Mouse (Mus musculus): Measurements from ENCODE around the gene Aqp3. TPM values are rescaled to one million over a fixed set of nuclear protein-coding genes. Genes with fewer than 3 reads are reported as not detected.

Gene Aqp3
- polyA plus RNA-seq, 1 experiment = 3.4 TPM

DNA sequence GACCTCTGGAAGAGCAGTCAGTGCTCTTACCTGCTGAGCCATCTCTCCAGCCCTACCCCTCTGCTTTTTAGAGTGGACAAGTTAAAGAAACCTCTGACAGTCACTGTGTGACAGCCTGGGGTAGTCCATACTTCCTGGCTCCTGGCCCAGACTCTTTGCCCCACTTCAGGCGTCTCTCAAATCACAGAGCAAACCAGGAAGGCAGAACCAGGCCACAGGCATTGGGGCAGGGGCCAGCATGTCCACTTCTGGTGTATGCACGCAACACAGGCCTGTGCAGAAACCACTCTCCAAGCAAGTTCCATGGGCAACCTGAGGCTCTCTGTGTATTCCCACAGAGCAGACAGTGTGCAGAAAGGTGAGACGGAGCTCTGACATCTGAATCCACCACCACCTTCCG, 32.8 kb downstream of the Aqp3 start:
- WGBS = 89% methylated on average over 4 of the region's 4 CpGs
- TF ChIP-seq POLR2A (IDR thresholded peaks at IDR 0.05; ENCODE audit: low read depth, low read length) = no peak
- no peak for TF ChIP-seq CTCF (IDR thresholded peaks at IDR 0.05; ENCODE audit: extremely low read depth, insufficient read depth, insufficient read length, insufficient replicate concordance)

DNA sequence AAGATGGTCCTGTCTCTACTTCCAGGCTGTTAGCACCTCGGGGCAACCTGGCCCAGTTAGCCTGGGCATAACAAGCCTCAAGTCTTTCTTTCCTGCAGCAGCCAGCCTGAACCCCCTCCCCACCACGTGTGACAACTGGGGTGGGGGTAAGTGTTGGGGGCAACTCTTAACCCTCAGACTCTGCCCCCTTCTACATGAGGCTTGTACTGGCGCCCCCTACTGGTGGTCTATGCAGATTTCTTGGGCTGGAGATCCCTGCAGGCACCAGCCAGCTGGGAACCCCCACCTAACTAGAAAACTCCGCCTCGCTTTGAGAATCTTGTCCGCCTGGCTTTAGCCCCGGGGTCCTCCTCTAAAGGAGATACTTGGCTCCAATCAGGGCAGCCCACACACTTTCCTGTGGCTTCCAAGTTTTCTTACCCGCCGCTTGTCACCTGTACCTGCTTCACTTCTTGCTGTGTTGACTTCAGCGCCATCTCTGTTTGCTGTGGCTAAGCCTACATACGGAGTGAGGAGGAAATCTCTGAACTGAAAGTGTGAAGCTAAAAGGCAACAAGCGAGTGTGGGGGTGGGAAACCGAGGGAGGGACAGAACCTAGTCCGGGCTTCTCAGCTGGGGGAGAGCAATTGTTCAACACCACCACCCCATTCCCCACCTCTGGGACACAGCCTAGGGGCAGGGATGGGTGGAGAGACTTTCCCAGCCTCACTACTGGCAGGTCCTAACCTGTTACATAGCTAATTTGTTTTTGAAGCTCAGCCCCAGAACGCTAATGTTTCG, 33.9 kb downstream of the Aqp3 start:
- DNase-seq (ENCODE audit: low read depth in 1 of 2, low spot score in 2 of 2) = peak in 1 of 2 experiments; percentile 12
- no peaks in the 10 kb centered on the region for H3K36me3 ChIP-seq (ENCODE audit: control insufficient read depth, insufficient read depth, low read length)
- H3K4me1 ChIP-seq (ENCODE audit: control insufficient read depth, insufficient read depth, insufficient read length) = no peaks in the 10 kb centered on the region
- TF ChIP-seq CTCF (IDR thresholded peaks at IDR 0.05; ENCODE audit: extremely low read depth, insufficient read depth, insufficient read length, insufficient replicate concordance) (peak; percentile 22; the same call in 1 of the 2 replicates), POLR2A (IDR thresholded peaks at IDR 0.05; ENCODE audit: low read depth, low read length) (no peak)
- no peaks in the 10 kb centered on the region for H3K27me3 ChIP-seq (ENCODE audit: control insufficient read depth, insufficient read depth, low read length)
- WGBS = 25% methylated on average over 16 of the region's 16 CpGs
- H3K27ac ChIP-seq (ENCODE audit: insufficient read depth, low read length) = no peak overlapping the region
- H3K4me3 ChIP-seq (ENCODE audit: extremely low read depth, insufficient read depth, insufficient read length) = no peak overlapping the region

More for the DNA sequence above, 32.8 kb downstream of the Aqp3 start:
- Histone ChIP-seq H3K4me3 (ENCODE audit: extremely low read depth, insufficient read depth, insufficient read length) (no peak overlapping the region), H3K4me1 (ENCODE audit: control insufficient read depth, insufficient read depth, insufficient read length) (no peaks in the 10 kb centered on the region), H3K27ac (ENCODE audit: insufficient read depth, low read length) (no peak overlapping the region), H3K27me3 (ENCODE audit: control insufficient read depth, insufficient read depth, low read length) (no peaks in the 10 kb centered on the region), H3K36me3 (ENCODE audit: control insufficient read depth, insufficient read depth, low read length) (no peaks in the 10 kb centered on the region)
- DNase-seq (ENCODE audit: low read depth in 1 of 2, low spot score in 2 of 2) = no peak

DNA sequence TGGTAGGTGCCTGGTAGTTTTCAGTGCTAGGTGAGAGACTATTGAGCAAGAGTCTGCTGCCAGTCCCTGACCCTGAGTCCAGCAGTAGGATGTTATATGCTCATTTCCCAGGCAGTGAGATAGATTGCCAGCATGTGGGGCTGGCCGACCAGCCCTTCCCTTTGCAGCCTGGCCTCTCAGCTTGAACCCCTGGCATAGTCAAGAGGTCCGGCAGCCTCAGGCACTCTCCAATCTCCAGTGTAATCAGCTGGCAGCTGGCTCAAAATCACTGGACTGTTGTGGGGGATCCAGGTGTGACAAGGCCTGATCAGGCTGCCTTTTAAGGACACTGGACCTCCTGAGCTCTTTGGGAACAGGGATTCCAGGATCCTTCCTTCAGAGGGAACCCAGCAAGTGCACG, 34.6 kb downstream of the Aqp3 start:
- Histone ChIP-seq H3K36me3 (ENCODE audit: control insufficient read depth, insufficient read depth, low read length) (no peaks in the 10 kb centered on the region), H3K27me3 (ENCODE audit: control insufficient read depth, insufficient read depth, low read length) (no peaks in the 10 kb centered on the region), H3K4me1 (ENCODE audit: control insufficient read depth, insufficient read depth, insufficient read length) (no peaks in the 10 kb centered on the region), H3K27ac (ENCODE audit: insufficient read depth, low read length) (no peak overlapping the region), H3K4me3 (ENCODE audit: extremely low read depth, insufficient read depth, insufficient read length) (no peak overlapping the region)
- DNase-seq (ENCODE audit: low read depth in 1 of 2, low spot score in 2 of 2) = no peak
- WGBS = 81% methylated on average over 3 of the region's 3 CpGs
- no peak for TF ChIP-seq CTCF (IDR thresholded peaks at IDR 0.05; ENCODE audit: extremely low read depth, insufficient read depth, insufficient read length, insufficient replicate concordance)

DNA sequence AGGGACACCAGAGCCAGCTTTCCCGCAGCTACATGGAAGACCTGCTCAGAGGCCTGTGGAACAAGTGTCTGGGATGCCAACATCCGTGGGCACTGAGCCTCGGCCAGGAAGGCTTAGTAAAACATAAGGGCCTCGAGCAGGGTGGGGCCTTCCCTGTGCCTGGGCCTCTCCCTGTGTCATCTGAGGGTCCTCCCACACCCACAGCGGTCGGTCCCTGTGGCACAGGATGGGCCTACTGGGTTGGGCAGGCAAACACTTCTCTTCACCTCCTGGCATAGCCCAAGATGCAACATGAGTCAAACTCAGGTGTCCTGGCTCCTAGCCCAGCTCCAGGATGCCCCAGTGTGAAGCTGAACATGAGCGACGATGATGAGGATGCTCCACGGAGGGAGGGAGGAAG, 40.6 kb downstream of the Aqp3 start:
- H3K36me3 ChIP-seq (ENCODE audit: control insufficient read depth, insufficient read depth, low read length) = no peaks in the 10 kb centered on the region
- no peaks in the 10 kb centered on the region for H3K4me1 ChIP-seq (ENCODE audit: control insufficient read depth, insufficient read depth, insufficient read length)
- no peak overlapping the region for H3K4me3 ChIP-seq (ENCODE audit: extremely low read depth, insufficient read depth, insufficient read length)
- 85% methylated on average over 8 of the region's 9 CpGs for WGBS
- H3K27me3 ChIP-seq (ENCODE audit: control insufficient read depth, insufficient read depth, low read length) = no peaks in the 10 kb centered on the region
- TF ChIP-seq POLR2A (IDR thresholded peaks at IDR 0.05; ENCODE audit: low read depth, low read length) (no peak), CTCF (IDR thresholded peaks at IDR 0.05; ENCODE audit: extremely low read depth, insufficient read depth, insufficient read length, insufficient replicate concordance) (no peak)
- H3K27ac ChIP-seq (ENCODE audit: insufficient read depth, low read length) = no peak overlapping the region
- DNase-seq (ENCODE audit: low read depth in 1 of 2, low spot score in 2 of 2) = no peak

DNA sequence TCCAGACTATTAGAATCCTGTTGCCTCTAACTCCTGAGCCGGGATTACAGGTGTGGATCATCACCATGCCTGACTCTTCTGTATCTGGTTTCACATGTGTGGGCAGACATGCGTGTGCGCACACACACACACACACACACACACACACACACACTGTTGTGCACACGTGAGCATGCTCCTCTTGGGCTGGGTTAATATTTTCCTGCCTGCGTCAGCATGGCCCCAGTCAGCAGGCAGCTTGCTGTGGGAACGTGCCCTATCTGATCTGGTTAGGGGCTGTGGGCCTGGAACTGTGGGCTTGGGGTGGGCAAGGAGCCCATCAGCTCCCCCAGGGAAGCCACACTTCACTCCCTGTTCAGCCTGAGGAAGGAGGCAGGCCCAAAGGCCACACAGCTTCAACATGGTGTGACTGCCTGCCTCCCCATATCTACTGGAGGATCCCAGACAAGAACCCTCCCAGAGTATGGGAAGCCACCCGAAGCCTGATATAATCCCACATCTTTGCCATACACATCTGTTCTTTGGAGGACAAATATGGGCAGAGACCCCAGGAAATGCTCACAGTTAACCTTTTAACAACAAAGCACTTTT, 41.1 kb downstream of the Aqp3 start:
- no peaks in the 10 kb centered on the region for H3K4me1 ChIP-seq (ENCODE audit: control insufficient read depth, insufficient read depth, insufficient read length)
- H3K36me3 ChIP-seq (ENCODE audit: control insufficient read depth, insufficient read depth, low read length) = no peaks in the 10 kb centered on the region
- TF ChIP-seq POLR2A (IDR thresholded peaks at IDR 0.05; ENCODE audit: low read depth, low read length) (no peak), CTCF (IDR thresholded peaks at IDR 0.05; ENCODE audit: extremely low read depth, insufficient read depth, insufficient read length, insufficient replicate concordance) (no peak)
- no peak for DNase-seq (ENCODE audit: low read depth in 1 of 2, low spot score in 2 of 2)
- no peak overlapping the region for H3K27ac ChIP-seq (ENCODE audit: insufficient read depth, low read length)
- 84% methylated on average over 7 of the region's 7 CpGs for WGBS
- H3K4me3 ChIP-seq (ENCODE audit: extremely low read depth, insufficient read depth, insufficient read length) = no peak overlapping the region
- no peaks in the 10 kb centered on the region for H3K27me3 ChIP-seq (ENCODE audit: control insufficient read depth, insufficient read depth, low read length)

DNA sequence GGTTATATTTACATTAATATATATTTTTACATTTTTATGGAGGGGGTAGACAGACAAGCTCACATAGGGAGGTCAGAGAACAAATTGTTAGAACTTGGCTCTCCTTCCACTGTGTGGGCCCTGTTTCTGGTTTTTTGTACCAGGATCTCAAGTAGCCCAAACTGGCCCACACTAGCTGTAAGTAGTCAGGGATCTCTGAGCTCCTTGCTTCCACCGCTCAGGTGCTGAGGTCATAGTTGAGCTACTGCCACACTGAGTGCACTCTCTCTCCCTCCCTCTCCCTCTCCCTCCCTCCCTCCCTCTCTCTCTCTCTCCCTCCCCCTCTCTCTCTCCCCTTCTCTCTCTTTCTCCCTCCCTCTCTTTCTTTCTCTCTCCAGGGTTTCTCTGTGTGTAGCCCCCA, 41.7 kb downstream of the Aqp3 start:
- Histone ChIP-seq H3K27me3 (ENCODE audit: control insufficient read depth, insufficient read depth, low read length) (no peaks in the 10 kb centered on the region), H3K27ac (ENCODE audit: insufficient read depth, low read length) (no peak overlapping the region)

DNA sequence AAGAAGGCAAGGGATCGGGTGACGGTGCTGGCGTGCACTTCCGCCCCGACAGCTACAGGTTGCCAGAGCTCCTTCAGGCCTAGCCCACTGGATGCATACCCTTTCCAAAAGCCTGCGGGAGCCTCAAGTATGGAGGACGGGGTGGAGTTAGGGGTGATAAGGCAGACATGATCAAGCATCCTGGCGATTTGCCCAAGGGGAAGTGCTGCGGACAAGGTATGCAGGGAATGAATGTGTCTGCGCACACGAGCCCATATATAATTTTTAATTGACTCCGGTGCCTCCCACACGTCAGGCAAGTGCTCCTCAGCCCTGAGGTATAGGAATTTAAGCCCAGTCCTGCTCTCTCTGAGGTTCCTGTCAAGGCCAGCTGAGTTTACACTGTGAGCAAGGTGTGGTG, 42.9 kb downstream of the Aqp3 start:
- H3K4me3 ChIP-seq (ENCODE audit: extremely low read depth, insufficient read depth, insufficient read length) = no peak overlapping the region
- H3K27ac ChIP-seq (ENCODE audit: insufficient read depth, low read length) = no peak overlapping the region
- H3K36me3 ChIP-seq (ENCODE audit: control insufficient read depth, insufficient read depth, low read length) = no peaks in the 10 kb centered on the region
- WGBS = 83% methylated on average over 13 of the region's 13 CpGs
- H3K4me1 ChIP-seq (ENCODE audit: control insufficient read depth, insufficient read depth, insufficient read length) = no peaks in the 10 kb centered on the region
- H3K27me3 ChIP-seq (ENCODE audit: control insufficient read depth, insufficient read depth, low read length) = no peaks in the 10 kb centered on the region
- no peak for TF ChIP-seq POLR2A (IDR thresholded peaks at IDR 0.05; ENCODE audit: low read depth, low read length)
- TF ChIP-seq CTCF (IDR thresholded peaks at IDR 0.05; ENCODE audit: extremely low read depth, insufficient read depth, insufficient read length, insufficient replicate concordance) = no peak
- DNase-seq (ENCODE audit: low read depth in 1 of 2, low spot score in 2 of 2) = no peak

More for the DNA sequence above, 41.7 kb downstream of the Aqp3 start:
- Histone ChIP-seq H3K4me3 (ENCODE audit: extremely low read depth, insufficient read depth, insufficient read length) (no peak overlapping the region), H3K36me3 (ENCODE audit: control insufficient read depth, insufficient read depth, low read length) (no peaks in the 10 kb centered on the region), H3K4me1 (ENCODE audit: control insufficient read depth, insufficient read depth, insufficient read length) (no peaks in the 10 kb centered on the region)
- DNase-seq (ENCODE audit: low read depth in 1 of 2, low spot score in 2 of 2) = no peak
- WGBS = 73% methylated on average over 1 of the region's 1 CpGs
- TF ChIP-seq POLR2A (IDR thresholded peaks at IDR 0.05; ENCODE audit: low read depth, low read length) (no peak), CTCF (IDR thresholded peaks at IDR 0.05; ENCODE audit: extremely low read depth, insufficient read depth, insufficient read length, insufficient replicate concordance) (no peak)

Data from spleen, adult 2 months (tissue).